Mouse (Mus musculus) cerebellum, adult 2 months (tissue): Measurements from ENCODE around the gene Kdm8.

Experiments used
- CTCF ChIP-seq: fragments of 200-500 bp; IDR thresholded peaks from 2 replicates; pipeline ENCODE4 v1.5.1; 2011; ENCODE audit warnings: low read depth, mild to moderate bottlenecking, control low read depth, low read length, moderate library complexity, borderline replicate concordance; ENCODE audit not compliant: insufficient read depth
- POLR2A ChIP-seq: fragments of 200-500 bp; IDR thresholded peaks from 2 replicates; pipeline ENCODE4 v1.6.1; 2011; ENCODE audit warnings: low read length, control low read depth, borderline replicate concordance; ENCODE audit not compliant: insufficient read depth

- TF ChIP-seq POLR2A, result no peak
- peak; percentile 29; the same call in 1 of the 2 replicates for TF ChIP-seq CTCF
Measured at GRCm38 (mm10) chr7:125420190-125420589, 24.3 kb upstream of the Kdm8 start.
